ENCODE assay signal across 24 mouse cellular contexts in the genomic region with DNA sequence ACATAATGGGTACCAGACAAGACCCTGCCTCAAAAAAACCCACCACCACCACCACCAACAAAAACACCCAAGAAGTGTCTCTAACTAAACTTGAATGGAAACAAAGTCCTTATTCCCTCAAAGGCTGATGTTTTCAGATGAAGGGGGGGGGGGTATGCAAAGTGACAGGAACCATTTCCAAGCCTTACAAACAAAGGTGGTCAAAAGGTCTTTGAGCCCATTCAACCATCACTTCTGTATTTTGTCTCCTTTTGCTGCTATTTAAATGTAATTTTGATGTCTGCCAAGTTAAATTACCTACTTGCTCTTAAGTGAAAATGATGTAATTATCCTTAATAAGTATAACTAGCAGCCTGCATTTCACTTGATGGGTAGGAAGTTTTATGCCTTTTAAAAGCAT. TPM values are rescaled to one million over a fixed set of nuclear protein-coding genes. Genes with fewer than 3 reads are reported as not detected.
"Had no signal": no experiment of that assay in that cellular context is flagged by ENCODE, and none has a peak within 500 bp of the region (broad histone marks: within the 10 kb centered on the region; RNA-seq: fewer than 3 reads in every experiment).

No protein-coding gene starts in this region.

- H3K4me2 ChIP-seq: lung, embryonic 15.5 days; midbrain, embryonic 11.5 days; midbrain, embryonic 13.5 days; midbrain, embryonic 15.5 days; neural tube, embryonic 12.5 days; stomach, embryonic 15.5 days had no signal

- H3K9me3 ChIP-seq: lung, embryonic 15.5 days; midbrain, embryonic 13.5 days; midbrain, embryonic 15.5 days; stomach, embryonic 15.5 days had no signal

- DNase-seq: lung, adult 2 months; lung, postnatal 14 days; lung, postnatal 36 days; right cerebral cortex, postnatal 14 days; thymus, adult 2 months; thymus, postnatal 25 days; thymus, postnatal 4 days had no signal

- H3K9ac ChIP-seq: lung, embryonic 15.5 days; midbrain, embryonic 13.5 days; midbrain, embryonic 15.5 days; neural tube, embryonic 12.5 days; stomach, embryonic 15.5 days had no signal

- H3K27ac ChIP-seq: lung, embryonic 15.5 days; macrophage; midbrain, embryonic 13.5 days; midbrain, embryonic 15.5 days; neural tube, embryonic 12.5 days; stomach, embryonic 15.5 days; stomach, postnatal 0 days had no signal

- ATAC-seq: lung, postnatal 0 days; midbrain, embryonic 13.5 days; midbrain, embryonic 15.5 days had no signal

- H3K4me1 ChIP-seq: lung, embryonic 15.5 days; neural tube, embryonic 12.5 days; stomach, embryonic 15.5 days had no signal

- H3K36me3 ChIP-seq: lung, embryonic 15.5 days; midbrain, embryonic 13.5 days; midbrain, embryonic 15.5 days; neural tube, embryonic 12.5 days; stomach, embryonic 15.5 days had no signal

- H3K27me3 ChIP-seq: lung, embryonic 15.5 days; midbrain, embryonic 13.5 days; midbrain, embryonic 15.5 days; neural tube, embryonic 12.5 days; stomach, embryonic 15.5 days had no signal

- H3K4me3 ChIP-seq: lung, embryonic 15.5 days; megakaryocyte, embryonic 14.5 days; midbrain, embryonic 13.5 days; midbrain, embryonic 15.5 days; neural tube, embryonic 12.5 days; stomach, embryonic 15.5 days had no signal

RNA-seq across cellular contexts. Expression of gene Erv3, which starts 7.1 kb away (rescaled TPM):
- total RNA-seq: megakaryocyte progenitor cell, adult 5-6 weeks; midbrain, postnatal 0 days; monocyte, adult 5-6 weeks; neutrophil, adult 5-6 weeks had no signal
- polyA plus RNA-seq: lung, adult 2 months; lung, embryonic 15.5 days; lung, postnatal 0 days; macrophage; midbrain, embryonic 11.5 days; midbrain, embryonic 13.5 days; midbrain, embryonic 15.5 days; midbrain, postnatal 0 days; neural tube, embryonic 12.5 days; neural tube, embryonic 14.5 days; spleen, adult 2 months; stomach, embryonic 15.5 days; stomach, postnatal 0 days had no signal

RNA-seq across cellular contexts. Expression of gene Prn, which starts 43.1 kb away (rescaled TPM):
- total RNA-seq: megakaryocyte progenitor cell, adult 5-6 weeks; midbrain, postnatal 0 days; monocyte, adult 5-6 weeks; neutrophil, adult 5-6 weeks had no signal
- polyA plus RNA-seq: lung, adult 2 months; lung, embryonic 15.5 days; lung, postnatal 0 days; macrophage; midbrain, embryonic 11.5 days; midbrain, embryonic 13.5 days; midbrain, embryonic 15.5 days; midbrain, postnatal 0 days; neural tube, embryonic 12.5 days; neural tube, embryonic 14.5 days; spleen, adult 2 months; stomach, embryonic 15.5 days; thymus, adult 2 months; urinary bladder, adult 2 months had no signal
